Mouse (Mus musculus) megakaryocyte, embryonic 14.5 days (primary cell): ENCODE results near the gene Usp19.

Source experiments
- FLI1 ChIP-seq: IDR thresholded peaks from 2 replicates; pipeline ENCODE4 v1.6.1; 2012; ENCODE audit warnings: low read length, inconsistent platforms, mixed read lengths
- GATA1 ChIP-seq: IDR thresholded peaks from 3 replicates; pipeline ENCODE4 v1.6.1; 2012; ENCODE audit warnings: mixed read lengths, low read length, inconsistent platforms, borderline replicate concordance

- TF ChIP-seq GATA1: no peak
- TF ChIP-seq FLI1: no peak
These were observed 55.6 kb downstream of the Usp19 start for GRCm38 (mm10) chr9:108545986-108546385.
